Mouse (Mus musculus): ENCODE data around the gene Zcchc12. TPM values are rescaled to one million over a fixed set of nuclear protein-coding genes. Genes with fewer than 3 reads are reported as not detected.

Zcchc12 gene
- polyA plus RNA-seq, 1 experiment from 2014 or later, result 1.2 TPM

DNA sequence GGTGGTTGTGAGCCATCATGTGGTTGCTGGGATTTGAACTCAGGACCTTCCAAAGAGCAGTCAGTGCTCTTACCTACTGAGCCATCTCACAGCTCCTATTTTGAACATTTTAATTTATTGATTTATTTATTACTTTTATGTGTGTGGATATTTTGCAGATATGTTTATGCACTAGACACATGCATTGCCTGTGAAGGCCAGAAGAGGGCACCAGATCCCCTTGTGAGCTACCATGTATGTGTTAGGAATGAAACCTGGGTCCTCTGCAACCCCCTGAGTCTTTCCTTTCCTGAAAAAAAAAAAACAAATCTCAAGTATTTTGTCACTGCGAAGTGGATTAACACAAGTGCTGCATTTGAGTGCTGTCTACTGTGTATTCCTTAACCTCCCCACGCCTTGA is 30.9 kb downstream of the Zcchc12 start:
- Histone ChIP-seq H3K4me3 (no peak overlapping the region), H3K4me1 (no peaks in the 10 kb centered on the region), H3K4me2 (no peak overlapping the region), H3K27ac (no peak overlapping the region), H3K27me3 (replicated peaks) (no peaks in the 10 kb centered on the region), H3K36me3 (no peaks in the 10 kb centered on the region), H3K9ac (no peak overlapping the region), H3K9me3 (replicated peaks) (no peaks in the 10 kb centered on the region)
- WGBS (ENCODE audit: insufficient replicate concordance), result 30% methylated on average over 2 of the region's 2 CpGs
- no peak for ATAC-seq

DNA sequence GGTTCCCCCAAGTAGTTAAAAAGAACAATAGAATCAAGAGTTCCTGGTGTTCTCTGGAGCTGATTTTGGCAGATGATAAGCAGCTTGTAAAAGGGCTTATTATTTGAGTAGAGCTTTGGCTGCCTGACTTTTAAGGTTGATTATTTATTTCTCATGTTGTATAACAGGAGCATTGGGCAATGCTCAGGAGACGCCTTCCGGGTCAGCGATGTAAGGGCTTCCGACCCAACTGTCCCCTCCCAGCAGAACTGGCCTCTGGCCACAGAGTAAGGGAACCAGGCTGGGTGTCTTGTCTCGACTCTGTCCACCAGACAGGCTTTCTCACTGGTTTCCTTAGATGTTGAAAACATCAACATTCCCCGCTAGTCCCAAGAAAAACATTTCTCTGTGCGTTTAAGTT is 33.2 kb downstream of the Zcchc12 start:
- 61% methylated on average over 7 of the region's 7 CpGs for WGBS (ENCODE audit: insufficient replicate concordance)
- no peaks in the 10 kb centered on the region for H3K9me3 ChIP-seq (replicated peaks)
- no peaks in the 10 kb centered on the region for H3K27me3 ChIP-seq (replicated peaks)
- H3K4me1 ChIP-seq, result no peaks in the 10 kb centered on the region
- no peak overlapping the region for H3K9ac ChIP-seq
- no peak overlapping the region for H3K27ac ChIP-seq
- H3K4me3 ChIP-seq, result no peak overlapping the region
- ATAC-seq, result no peak
- no peaks in the 10 kb centered on the region for H3K36me3 ChIP-seq
- no peak overlapping the region for H3K4me2 ChIP-seq

DNA sequence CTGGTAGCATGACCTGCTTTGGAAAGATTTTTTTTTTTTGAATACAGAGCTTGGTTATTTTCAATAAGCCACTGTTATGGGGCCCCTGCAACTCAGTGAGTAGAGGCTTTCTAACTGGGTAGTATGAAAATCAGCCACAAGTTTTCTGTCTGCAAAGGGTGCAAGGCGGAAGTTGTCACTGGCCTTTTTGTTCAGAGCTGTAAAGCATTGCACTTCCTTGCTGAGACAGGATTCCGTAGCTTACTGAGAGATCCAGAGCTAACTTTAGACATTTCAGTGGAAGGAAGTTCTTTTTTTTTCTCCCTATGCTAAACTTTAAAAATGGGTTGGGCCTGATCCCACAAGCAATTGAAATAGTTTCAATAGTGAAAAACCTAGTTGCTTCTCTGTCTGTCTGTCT is 33.6 kb downstream of the Zcchc12 start:
- Histone ChIP-seq H3K36me3 (no peaks in the 10 kb centered on the region), H3K27ac (no peak overlapping the region)
- WGBS (ENCODE audit: insufficient replicate concordance), result 52% methylated on average over 2 of the region's 2 CpGs

DNA sequence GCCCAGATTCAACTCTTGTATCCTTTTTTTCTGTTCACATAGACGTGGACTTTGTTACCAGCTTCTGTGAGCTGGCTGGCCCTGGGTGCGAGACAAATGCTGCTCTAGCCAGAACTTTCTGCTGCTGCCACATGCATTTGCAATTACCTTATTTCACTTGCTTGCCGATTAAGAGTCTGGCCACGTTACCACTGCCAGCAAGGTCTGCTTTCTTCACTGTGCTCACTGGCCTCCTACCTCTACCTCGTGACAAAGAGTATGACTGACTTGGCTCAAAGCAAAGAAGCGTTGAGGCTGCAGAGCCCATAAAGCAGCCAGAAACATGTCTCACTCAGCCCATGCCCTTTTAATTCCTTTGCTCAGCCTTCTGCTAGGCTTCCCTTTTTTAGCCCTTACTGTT is 39.9 kb downstream of the Zcchc12 start:
- Histone ChIP-seq H3K27me3 (replicated peaks) (no peaks in the 10 kb centered on the region), H3K9me3 (replicated peaks) (no peaks in the 10 kb centered on the region), H3K36me3 (no peaks in the 10 kb centered on the region), H3K4me1 (no peaks in the 10 kb centered on the region), H3K9ac (no peak overlapping the region), H3K4me2 (no peak overlapping the region), H3K4me3 (no peak overlapping the region), H3K27ac (no peak overlapping the region)
- WGBS (ENCODE audit: insufficient replicate concordance), result 62% methylated on average over 6 of the region's 6 CpGs
- no peak for ATAC-seq

More for the DNA sequence above, 33.6 kb downstream of the Zcchc12 start:
- Histone ChIP-seq H3K4me3 (no peak overlapping the region), H3K27me3 (replicated peaks) (no peaks in the 10 kb centered on the region), H3K9ac (no peak overlapping the region), H3K4me1 (no peaks in the 10 kb centered on the region), H3K4me2 (no peak overlapping the region), H3K9me3 (replicated peaks) (no peaks in the 10 kb centered on the region)
- no peak for ATAC-seq

Other genes with a start within 250 kb of the Zcchc12 start
- 4.1 and 4.6 TPM in 2 replicates for gene Il13ra1, start 83.8 kb upstream of the Zcchc12 start, polyA plus RNA-seq (2016; fragmentation: Nextera tagmentation; extraction: Ambion mirVana)
- gene Lonrf3, start 132.4 kb downstream of the Zcchc12 start, polyA plus RNA-seq (2016; fragmentation: Nextera tagmentation; extraction: Ambion mirVana), result 0.66 and 0.72 TPM in 2 replicates
- not detected in 2 replicates for gene Gm6268, start 205.4 kb downstream of the Zcchc12 start, polyA plus RNA-seq (2016; fragmentation: Nextera tagmentation; extraction: Ambion mirVana)

Data from liver, embryonic 12.5 days (tissue).